Mouse (Mus musculus) spleen, postnatal 36 days (tissue): Measurements from ENCODE around the gene Dnajb5.
"Not testable (repeated sequence)": the region's sequence is repeated elsewhere in the genome, so short reads cannot be mapped to it uniquely, and the experiment has no call there.

Source experiments
- DNase-seq, 2 experiments: peaks; one replicate each; pipeline ENCODE4 v3.0.0; 2022; ENCODE audit warnings: low spot score in 2 of 2, mixed read lengths in 1 of 2

Gene Dnajb5

DNA sequence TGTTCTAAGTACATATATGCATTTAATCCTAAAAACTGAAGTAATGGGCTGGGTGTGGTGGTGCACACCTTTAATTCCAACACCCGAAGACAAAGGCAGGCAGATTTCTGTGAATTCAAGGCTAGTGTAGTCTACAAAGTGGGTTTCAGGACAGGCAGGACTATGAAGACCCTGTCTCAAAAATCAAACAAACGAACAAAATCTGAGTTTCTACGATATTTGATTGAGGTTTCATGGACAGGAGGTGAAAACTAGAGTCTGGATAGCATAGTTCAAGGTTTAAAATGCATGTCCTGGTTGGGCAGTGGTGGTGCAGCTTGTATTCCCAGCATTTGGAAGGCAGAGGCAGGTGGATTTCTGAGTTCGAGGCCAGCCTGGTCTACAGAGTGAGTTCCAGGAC lies 19.7 kb downstream of the Dnajb5 start, which contains the start of gene 1700022I11Rik:
Gene 1700022I11Rik (plus strand): TSS at position 301 of the 400 bp plus-strand sequence.
- DNase-seq = no peak

GRCm38 (mm10) chr4:42972952-42973351 lies 23.3 kb downstream of the Dnajb5 start:
- DNase-seq = no peak

GRCm38 (mm10) chr4:42973868-42974267 lies 24.3 kb downstream of the Dnajb5 start:
- no peak for DNase-seq

- DNase-seq = no peak
Observed at GRCm38 (mm10) chr4:42978062-42978461, 28.4 kb downstream of the Dnajb5 start.

GRCm38 (mm10) chr4:42980467-42980866 lies 30.9 kb downstream of the Dnajb5 start:
- DNase-seq = not testable (repeated sequence)

DNA sequence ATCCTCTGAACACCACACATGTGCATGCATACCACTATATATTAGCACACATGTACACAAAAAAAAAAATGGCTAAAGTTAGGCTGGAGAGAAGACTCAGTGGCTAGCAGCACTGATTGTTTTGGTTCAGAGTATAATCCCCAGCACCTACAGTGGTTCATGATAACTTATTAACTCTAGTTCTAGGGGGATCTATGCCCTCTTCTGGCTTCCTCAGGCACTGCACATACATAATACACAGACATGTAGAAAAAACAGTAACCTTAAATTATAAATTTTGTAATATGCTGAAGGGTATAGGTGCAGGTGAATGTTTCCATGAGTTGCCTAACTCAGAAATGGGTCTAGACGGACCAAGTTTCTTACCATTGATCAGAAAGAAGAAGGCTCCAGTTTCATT lies 38.7 kb downstream of the Dnajb5 start:
- no peak for DNase-seq

GRCm38 (mm10) chr4:42998022-42998421 lies 48.4 kb downstream of the Dnajb5 start:
- DNase-seq = no peak

DNA sequence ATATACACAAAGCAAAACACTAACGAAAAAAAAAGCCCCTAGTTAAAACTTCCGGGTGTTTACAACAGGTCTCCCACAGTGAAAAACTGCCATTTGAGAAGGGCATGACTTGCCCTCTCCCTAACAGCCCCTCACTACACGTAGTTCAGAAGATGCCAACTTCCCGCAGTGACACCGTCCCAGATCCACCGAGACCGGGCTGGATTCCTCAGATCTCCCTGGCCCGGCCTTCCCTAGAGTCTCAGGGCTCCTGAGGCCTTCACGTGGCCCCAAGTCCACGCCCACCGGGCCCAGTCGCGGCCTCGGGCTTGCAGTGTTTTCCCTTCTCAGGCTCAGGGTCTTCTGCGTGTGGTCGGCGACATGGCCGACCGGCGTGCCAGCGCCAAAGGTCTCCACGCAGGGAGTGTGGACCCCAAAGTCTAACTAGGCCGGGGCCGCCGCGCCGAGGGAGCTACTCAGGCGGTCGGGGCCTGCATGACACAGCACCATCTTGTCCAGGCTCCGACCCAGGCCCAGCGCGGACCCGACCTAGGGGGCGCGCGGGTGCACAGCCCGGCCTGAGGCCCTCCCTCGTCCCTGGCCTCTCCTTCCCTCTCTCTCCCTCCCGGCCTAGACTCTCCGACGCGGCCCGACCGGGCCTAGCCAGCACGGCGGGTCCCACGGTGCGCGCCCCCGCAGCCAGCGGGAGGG lies 50.0 kb downstream of the Dnajb5 start:
- DNase-seq = peak; percentile 70 to 74

GRCm38 (mm10) chr4:43000141-43000986 lies 50.8 kb downstream of the Dnajb5 start, which contains the start of gene Vcp:
TSS of gene Vcp (minus strand) at chr4:43000507.
- peak; percentile 99 for DNase-seq

DNA sequence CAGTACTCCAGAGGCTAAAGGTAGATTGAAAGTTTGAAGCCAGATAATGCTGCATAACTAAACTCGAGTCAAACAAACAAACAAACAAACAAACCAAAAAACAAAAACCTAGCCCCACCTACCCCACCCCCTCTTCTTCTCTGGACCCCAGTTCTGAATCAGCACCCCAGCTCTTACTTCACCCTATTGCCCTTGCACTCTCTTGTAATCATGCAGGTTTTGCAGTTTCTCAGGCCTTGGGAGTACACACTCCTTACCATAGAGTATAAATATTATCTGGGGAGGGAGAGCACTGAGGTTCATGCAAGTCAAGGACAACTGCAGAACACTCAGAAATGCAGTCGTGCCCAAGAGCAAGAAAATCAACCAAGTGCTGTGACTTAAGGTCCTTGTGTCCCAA lies 51.7 kb downstream of the Dnajb5 start:
- no peak for DNase-seq

DNA sequence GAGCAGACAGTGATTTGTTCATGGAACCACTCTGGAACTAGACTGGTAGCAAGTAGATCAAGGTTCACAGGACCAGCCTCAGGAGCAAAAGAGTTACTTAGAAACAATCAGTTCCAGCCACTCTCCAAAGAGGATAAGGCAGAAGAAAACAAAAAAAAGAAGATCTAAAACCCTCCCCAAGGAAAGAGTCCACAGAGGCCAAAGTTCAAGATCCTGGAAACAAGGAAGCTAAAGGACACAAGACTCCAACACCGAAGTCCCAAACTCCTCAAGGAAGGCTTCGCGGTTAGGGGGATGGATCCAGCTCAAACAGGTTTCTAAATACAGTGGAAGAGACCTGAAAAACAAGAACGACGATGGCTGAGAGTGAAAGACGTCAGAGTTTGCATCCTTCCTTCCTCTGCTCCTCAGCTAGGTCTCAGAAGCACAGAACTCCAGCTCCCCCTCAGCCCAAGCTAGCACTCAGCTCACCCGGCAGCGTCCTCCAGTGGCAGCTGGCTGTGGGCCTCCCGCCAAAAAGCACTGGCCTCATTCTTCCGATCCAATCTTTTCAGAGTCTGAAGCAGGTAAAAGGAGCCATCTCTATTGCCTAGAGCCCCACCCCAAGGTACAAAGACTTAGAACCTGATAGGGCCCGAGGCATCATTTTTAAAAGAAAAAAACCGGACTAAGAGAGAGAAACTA lies 53.3 kb downstream of the Dnajb5 start:
- no peak for DNase-seq

DNA sequence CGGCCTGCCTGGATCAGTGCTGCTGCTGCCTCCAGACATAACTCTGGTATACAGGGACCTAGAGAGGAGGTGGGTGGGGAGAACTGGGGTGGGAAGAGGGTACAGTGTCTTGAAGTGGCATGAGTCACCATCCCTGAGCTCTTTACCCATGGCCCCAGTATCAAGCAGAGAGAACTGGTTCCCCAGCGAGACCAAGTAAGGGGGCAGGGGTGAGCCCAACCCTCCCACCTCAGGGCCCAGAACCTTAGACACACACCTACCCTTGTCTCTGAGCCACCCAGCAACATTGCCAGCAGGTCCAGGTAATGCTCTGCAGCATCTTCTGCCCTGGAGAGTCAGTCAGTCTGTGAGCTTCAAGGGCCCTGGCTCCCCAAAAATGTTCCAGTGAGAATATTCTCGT lies 55.3 kb downstream of the Dnajb5 start:
- no peak for DNase-seq

- peak; percentile 42 to 60 for DNase-seq
Observed at GRCm38 (mm10) chr4:43005765-43006164, 56.2 kb downstream of the Dnajb5 start.
